Mouse (Mus musculus) midbrain, embryonic 14.5 days (tissue): Measurements from ENCODE around the gene Tns3. TPM values are rescaled to one million over a fixed set of nuclear protein-coding genes. Genes with fewer than 3 reads are reported as not detected.
"Not testable (repeated sequence)": the region's sequence is repeated elsewhere in the genome, so short reads cannot be mapped to it uniquely, and the experiment has no call there.

Experiments
- ATAC-seq: fragments of 200-750 bp; cut with Nextera tagmentation; 2 replicates; pipeline ENCODE4 v1.8.0; 2017; ENCODE audit warnings: moderate number of reproducible peaks, moderate library complexity; ENCODE audit not compliant: low FRiP score, low TSS enrichment
- DNase-seq: peaks from one replicate; pipeline ENCODE4 v3.0.0-alpha.2; 2015
- H3K27ac ChIP-seq: fragments of 300-500 bp; sonication (generic); replicated peaks from 2 replicates; pipeline ENCODE4 v1.5.1; 2014; ENCODE audit warnings: mild to moderate bottlenecking, low read depth, low read length, moderate library complexity
- H3K27me3 ChIP-seq: fragments of 300-500 bp; sonication (generic); 2 replicates; pipeline ENCODE4 v1.6.1; 2014; ENCODE audit warnings: low read length, control low read depth, mixed read lengths; ENCODE audit not compliant: control insufficient read depth, insufficient read depth
- H3K36me3 ChIP-seq: fragments of 300-500 bp; sonication (generic); 2 replicates; pipeline ENCODE4 v1.6.1; 2014; ENCODE audit warnings: low read length, control low read depth; ENCODE audit not compliant: control insufficient read depth, insufficient read depth
- H3K4me1 ChIP-seq: fragments of 300-500 bp; sonication (generic); 2 replicates; pipeline ENCODE4 v1.6.1; 2014; ENCODE audit warnings: mild to moderate bottlenecking, antibody characterized with exemption, low read length, control low read depth; ENCODE audit not compliant: control insufficient read depth, insufficient read depth
- H3K4me2 ChIP-seq: fragments of 300-500 bp; sonication (generic); 2 replicates; pipeline ENCODE4 v1.6.1; 2014; ENCODE audit warnings: mild to moderate bottlenecking, low read length, moderate library complexity
- H3K4me3 ChIP-seq: fragments of 300-500 bp; sonication (generic); replicated peaks from 2 replicates; pipeline ENCODE4 v1.5.1; 2014; ENCODE audit warnings: low read depth, low read length
- H3K9ac ChIP-seq: fragments of 300-500 bp; sonication (generic); replicated peaks from 2 replicates; pipeline ENCODE4 v1.6.1; 2014; ENCODE audit warnings: mild to moderate bottlenecking, low read length, moderate library complexity
- H3K9me3 ChIP-seq: fragments of 300-500 bp; sonication (generic); 2 replicates; pipeline ENCODE4 v1.6.1; 2016; ENCODE audit warnings: low read length, control low read depth, mixed read lengths; ENCODE audit not compliant: control insufficient read depth
- WGBS: fragments of 180-500 bp; shearing (Covaris S2); extraction: QIAGEN DNeasy Blood & Tissue Kit; methylation state at CpG from one replicate; pipeline ENCODE4 v1.1.7; 2014; 5-methylcytosine and 5-hydroxymethylcytosine counted together
- polyA plus RNA-seq: library from polyadenylated mRNA; unstranded; fragments of >200 nt; fragmentation: Nextera tagmentation; extraction: Ambion mirVana; gene quantifications from 2 replicates; pipeline ENCODE4 v1.2.1, GENCODE M21; 2014

The Tns3 gene
- polyA plus RNA-seq, 1 experiment from 2014 or later: 4.4 TPM

GRCm38 (mm10) chr11:8624179-8624886 is 40.0 kb downstream of the Tns3 start:
- H3K9me3 ChIP-seq: no peaks in the 10 kb centered on the region
- under 1% methylated on average over 66 of the region's 74 CpGs for WGBS
- DNase-seq (peak; percentile 80), ATAC-seq (peak; percentile 79)
- 0 out of 2 replicates have a peak, but pooled peaks cover 9% of the 10 kb centered on the region for H3K27me3 ChIP-seq
- H3K27ac ChIP-seq: no peak overlapping the region
- H3K9ac ChIP-seq: peak overlapping the region; percentile 73
- 0 out of 2 replicates have a peak, but pooled peaks cover 4% of the 10 kb centered on the region for H3K4me1 ChIP-seq
- peak overlapping the region; percentile 98 for H3K4me2 ChIP-seq
- no peaks in the 10 kb centered on the region for H3K36me3 ChIP-seq
- peak overlapping the region; percentile 70 for H3K4me3 ChIP-seq

GRCm38 (mm10) chr11:8623852-8624178 is 40.5 kb downstream of the Tns3 start:
- 0 out of 2 replicates have a peak, but pooled peaks cover 9% of the 10 kb centered on the region for H3K27me3 ChIP-seq
- no peaks in the 10 kb centered on the region for H3K9me3 ChIP-seq
- 0 out of 2 replicates have a peak, but pooled peaks cover 4% of the 10 kb centered on the region for H3K4me1 ChIP-seq
- DNase-seq: no peak
- no peak for ATAC-seq
- 2% methylated on average over 20 of the region's 20 CpGs for WGBS
- H3K36me3 ChIP-seq: no peaks in the 10 kb centered on the region
- peak overlapping the region; percentile 98 for H3K4me2 ChIP-seq
- peak overlapping the region; percentile 73 for H3K9ac ChIP-seq
- peak overlapping the region; percentile 70 for H3K4me3 ChIP-seq
- no peak overlapping the region for H3K27ac ChIP-seq

GRCm38 (mm10) chr11:8622668-8623067 is 41.7 kb downstream of the Tns3 start:
- no peak overlapping the region for H3K27ac ChIP-seq
- H3K4me3 ChIP-seq: no peak overlapping the region
- H3K9me3 ChIP-seq: no peaks in the 10 kb centered on the region
- DNase-seq (peak; percentile 51), ATAC-seq (no peak)
- 44% methylated on average over 6 of the region's 6 CpGs for WGBS
- H3K36me3 ChIP-seq: no peaks in the 10 kb centered on the region
- 0 out of 2 replicates have a peak, but pooled peaks cover 4% of the 10 kb centered on the region for H3K4me1 ChIP-seq
- H3K4me2 ChIP-seq: no peak overlapping the region
- no peak overlapping the region for H3K9ac ChIP-seq
- 0 out of 2 replicates have a peak, but pooled peaks cover 9% of the 10 kb centered on the region for H3K27me3 ChIP-seq

- H3K27ac ChIP-seq, DNase-seq, ATAC-seq, H3K4me3 ChIP-seq, H3K27me3 ChIP-seq, H3K36me3 ChIP-seq, H3K9me3 ChIP-seq, H3K4me1 ChIP-seq, H3K4me2 ChIP-seq, H3K9ac ChIP-seq: not testable (repeated sequence)
- WGBS: 86% methylated on average over 6 of the region's 7 CpGs
Observed at GRCm38 (mm10) chr11:8619111-8619510, 45.2 kb downstream of the Tns3 start.

DNA sequence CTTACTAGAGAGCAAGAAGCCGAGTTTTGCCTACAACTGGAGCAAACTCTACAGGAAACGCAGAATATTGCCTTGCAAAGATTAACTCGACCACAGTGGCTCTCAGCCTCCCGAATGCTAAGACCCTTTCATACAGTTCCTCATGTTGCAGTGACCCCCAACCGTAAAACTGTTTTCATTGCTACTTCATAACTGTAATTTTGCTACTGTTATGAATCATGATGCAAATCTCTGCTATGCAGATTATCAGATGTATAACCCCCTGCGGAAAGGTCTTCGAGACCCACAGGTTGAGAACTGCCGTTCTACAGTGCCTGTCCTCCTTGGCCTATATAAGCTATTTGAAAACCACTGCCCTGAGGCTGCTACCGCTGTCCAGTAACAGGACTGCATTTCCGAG is 46.0 kb downstream of the Tns3 start:
- Histone ChIP-seq H3K9ac (no peak overlapping the region), H3K4me2 (no peak overlapping the region), H3K9me3 (no peaks in the 10 kb centered on the region), H3K4me1 (0 out of 2 replicates have a peak, but pooled peaks cover 4% of the 10 kb centered on the region), H3K4me3 (no peak overlapping the region), H3K27me3 (0 out of 2 replicates have a peak, but pooled peaks cover 2% of the 10 kb centered on the region), H3K27ac (no peak overlapping the region), H3K36me3 (no peaks in the 10 kb centered on the region)
- no peak for DNase-seq
- WGBS: 74% methylated on average over 10 of the region's 10 CpGs
- ATAC-seq: no peak

- no peaks in the 10 kb centered on the region for H3K9me3 ChIP-seq
- no peak overlapping the region for H3K9ac ChIP-seq
- H3K4me3 ChIP-seq: no peak overlapping the region
- H3K36me3 ChIP-seq: no peaks in the 10 kb centered on the region
- no peaks in the 10 kb centered on the region for H3K4me1 ChIP-seq
- no peak for ATAC-seq
- H3K27me3 ChIP-seq: no peaks in the 10 kb centered on the region
- H3K27ac ChIP-seq: no peak overlapping the region
- H3K4me2 ChIP-seq: no peak overlapping the region
- 83% methylated on average over 12 of the region's 12 CpGs for WGBS
- DNase-seq: no peak
Observed at GRCm38 (mm10) chr11:8615436-8615835, 48.9 kb downstream of the Tns3 start.

DNA sequence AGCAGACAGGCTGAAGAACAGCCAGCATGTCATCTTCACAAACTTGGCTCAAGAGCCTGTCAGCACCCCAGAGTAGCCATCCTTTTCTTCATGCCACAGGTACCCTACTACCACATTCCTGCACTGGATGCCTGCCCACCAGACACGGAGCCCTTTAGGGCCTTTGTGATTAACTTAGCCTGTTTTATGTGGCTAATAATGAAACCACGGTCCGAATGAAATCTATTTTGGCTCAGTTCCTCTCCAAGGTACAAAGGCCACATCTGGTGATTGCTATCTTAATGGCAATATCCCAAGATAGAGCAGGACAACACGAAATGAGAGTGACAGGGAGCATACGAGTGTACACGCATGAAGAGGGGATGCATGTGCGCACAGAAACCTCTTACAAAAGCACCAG is 53.9 kb downstream of the Tns3 start:
- Histone ChIP-seq H3K36me3 (no peaks in the 10 kb centered on the region), H3K27me3 (no peaks in the 10 kb centered on the region), H3K4me3 (no peak overlapping the region), H3K4me2 (no peak overlapping the region), H3K4me1 (no peaks in the 10 kb centered on the region), H3K9me3 (no peaks in the 10 kb centered on the region), H3K27ac (no peak overlapping the region), H3K9ac (no peak overlapping the region)
- DNase-seq (no peak), ATAC-seq (no peak)
- 84% methylated on average over 7 of the region's 7 CpGs for WGBS

GRCm38 (mm10) chr11:8609873-8610272 is 54.5 kb downstream of the Tns3 start:
- Histone ChIP-seq H3K27me3 (no peaks in the 10 kb centered on the region), H3K9ac (no peak overlapping the region), H3K4me3 (no peak overlapping the region), H3K4me2 (no peak overlapping the region), H3K27ac (no peak overlapping the region), H3K36me3 (no peaks in the 10 kb centered on the region), H3K9me3 (no peaks in the 10 kb centered on the region), H3K4me1 (no peaks in the 10 kb centered on the region)
- 95% methylated on average over 12 of the region's 12 CpGs for WGBS
- no peak for DNase-seq
- no peak for ATAC-seq

GRCm38 (mm10) chr11:8607123-8607522 is 57.2 kb downstream of the Tns3 start:
- DNase-seq (no peak), ATAC-seq (no peak)
- no peak overlapping the region for H3K9ac ChIP-seq
- H3K36me3 ChIP-seq: no peaks in the 10 kb centered on the region
- H3K4me3 ChIP-seq: no peak overlapping the region
- H3K4me1 ChIP-seq: no peaks in the 10 kb centered on the region
- no peak overlapping the region for H3K4me2 ChIP-seq
- no peaks in the 10 kb centered on the region for H3K9me3 ChIP-seq
- no peaks in the 10 kb centered on the region for H3K27me3 ChIP-seq
- WGBS: 96% methylated on average over 1 of the region's 1 CpGs
- H3K27ac ChIP-seq: no peak overlapping the region
